Mouse (Mus musculus) thymus, adult 2 months (tissue): ENCODE results near the gene Gm4737.

Experiments
- CTCF ChIP-seq: fragments of 200-500 bp; IDR thresholded peaks from 2 replicates; pipeline ENCODE4 v1.5.1; 2012; ENCODE audit warnings: mild to moderate bottlenecking, control low read depth, low read length, moderate library complexity, borderline replicate concordance; ENCODE audit not compliant: control insufficient read depth, poor library complexity, insufficient read depth; ENCODE audit errors: extremely low read depth
- POLR2A ChIP-seq: fragments of 200-500 bp; IDR thresholded peaks from 2 replicates; pipeline ENCODE4 v1.6.1; 2012; ENCODE audit warnings: mild to moderate bottlenecking, low read length, control low read depth, moderate library complexity; ENCODE audit not compliant: control insufficient read depth, poor library complexity, insufficient read depth; ENCODE audit errors: extremely low read depth

GRCm38 (mm10) chr16:46178121-46178801, 23.4 kb upstream of the Gm4737 start:
- TF ChIP-seq CTCF (no peak), POLR2A (no peak)
